Mouse (Mus musculus): ENCODE results near the gene Zg16.

DNA sequence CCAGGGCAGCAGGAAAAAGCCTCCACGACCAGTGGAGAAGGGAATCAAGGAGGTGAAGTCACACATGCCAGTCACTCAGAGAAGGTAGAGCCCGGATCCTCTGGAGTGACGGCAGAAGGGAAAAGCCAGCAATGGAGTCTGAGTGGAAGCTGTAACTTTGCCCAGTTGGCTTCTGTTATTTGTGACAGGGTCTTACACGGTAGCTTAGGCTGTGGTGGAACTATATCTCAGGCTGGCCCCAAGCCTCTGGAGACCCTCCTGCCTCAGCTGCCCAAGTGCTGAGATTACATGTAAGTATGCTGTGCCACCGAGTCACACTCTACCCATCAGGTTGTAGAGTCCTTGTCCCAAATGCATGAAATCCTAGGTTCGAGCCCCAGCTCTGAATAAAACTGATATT is 73.7 kb downstream of the Zg16 start:
- TF ChIP-seq TCF12 (IDR thresholded peaks at IDR 0.05; ENCODE audit: insufficient read depth, poor library complexity, severe bottlenecking), result no peak
- no peak for TF ChIP-seq POLR2A (IDR thresholded peaks at IDR 0.05; ENCODE audit: insufficient read length, low read depth)
- no peak for TF ChIP-seq MYOG (IDR thresholded peaks at IDR 0.05; ENCODE audit: control insufficient read depth in 1 of 3, insufficient read depth in 1 of 3, insufficient read length in 2 of 3, low read depth in 2 of 3)
- no peak for TF ChIP-seq USF1 (IDR thresholded peaks at IDR 0.05; ENCODE audit: low read depth)
- no peak for TF ChIP-seq POLR2AphosphoS2 (IDR thresholded peaks at IDR 0.05; ENCODE audit: insufficient read length, low read depth)
- no peak for TF ChIP-seq MAX (IDR thresholded peaks at IDR 0.05; ENCODE audit: low read depth)
- no peak for TF ChIP-seq TCF3 (IDR thresholded peaks at IDR 0.05; ENCODE audit: insufficient read length, low read depth)
- TF ChIP-seq SRF (IDR thresholded peaks at IDR 0.05; ENCODE audit: control insufficient read depth, insufficient read length, low read depth), result no peak
- no peak for TF ChIP-seq MYOD1 (IDR thresholded peaks at IDR 0.05; ENCODE audit: control insufficient read depth in 1 of 3, insufficient read length in 2 of 3, low read depth in 2 of 3)
- no peak for TF ChIP-seq CEBPB (IDR thresholded peaks at IDR 0.05; ENCODE audit: insufficient read depth, poor library complexity, severe bottlenecking)
